Mouse (Mus musculus): ENCODE results near the gene Dusp3.

Gene Dusp3

GRCm38 (mm10) chr11:101937108-101937507 lies 49.7 kb downstream of the Dusp3 start:
- CTCF ChIA-PET: no interaction called here

GRCm38 (mm10) chr11:101936421-101936820 lies 50.4 kb downstream of the Dusp3 start:
- CTCF ChIA-PET: no interaction called here

GRCm38 (mm10) chr11:101935743-101936142 lies 51.1 kb downstream of the Dusp3 start:
- CTCF ChIA-PET: no interaction called here

- CTCF ChIA-PET: no interaction called here
These were observed 54.8 kb downstream of the Dusp3 start for GRCm38 (mm10) chr11:101931978-101932377.

- CTCF ChIA-PET: interaction anchor here (0.6 to 1.4 kb wide), 2 partner anchors 15 to 41 kb away, joined by 3 to 5 read pairs; no protein-coding TSS in a partner anchor
These were observed 58.6 kb downstream of the Dusp3 start for GRCm38 (mm10) chr11:101928030-101928762.

- CTCF ChIA-PET: interaction anchor here (0.6 to 1.4 kb wide), 2 partner anchors 16 to 42 kb away, joined by 3 to 5 read pairs; no protein-coding TSS in a partner anchor
These were observed 59.7 kb downstream of the Dusp3 start for GRCm38 (mm10) chr11:101926951-101927589.

- CTCF ChIA-PET: interaction anchor here (0.6 to 2.5 kb wide), 5 partner anchors 9 to 108 kb away, joined by 3 to 11 read pairs (median 3); no protein-coding TSS in a partner anchor
These were observed 61.2 kb downstream of the Dusp3 start for GRCm38 (mm10) chr11:101925636-101926035.

- CTCF ChIA-PET: interaction anchor here (0.5 to 2.5 kb wide), 4 partner anchors 10 to 260 kb away, joined by 3 to 11 read pairs (median 6); no protein-coding TSS in a partner anchor
These were observed 62.3 kb downstream of the Dusp3 start for GRCm38 (mm10) chr11:101924441-101924976.

GRCm38 (mm10) chr11:101923988-101924387 lies 62.8 kb downstream of the Dusp3 start:
- CTCF ChIA-PET: interaction anchor here (1.3 to 2.5 kb wide), 2 partner anchors 10 to 42 kb away, joined by 3 to 11 read pairs; no protein-coding TSS in a partner anchor

- CTCF ChIA-PET: no interaction called here
These were observed 65.4 kb downstream of the Dusp3 start for GRCm38 (mm10) chr11:101921361-101921952.
